Mouse (Mus musculus): ENCODE data around the gene Arpc4.
A peak's percentile ranks its signal among the peaks of the same experiment; 100 is the strongest.

Gene Arpc4

GRCm38 (mm10) chr6:113366639-113367038 is 11.3 kb upstream of the Arpc4 start:
- DNase-seq: no peak

GRCm38 (mm10) chr6:113367574-113367973 is 10.3 kb upstream of the Arpc4 start:
- DNase-seq: no peak

GRCm38 (mm10) chr6:113368124-113368523 is 9.8 kb upstream of the Arpc4 start:
- DNase-seq: no peak

- DNase-seq: no peak
Observed at GRCm38 (mm10) chr6:113368577-113368976, 9.3 kb upstream of the Arpc4 start.

- DNase-seq: peak in 1 of 2 experiments; percentile 24
Observed at GRCm38 (mm10) chr6:113370194-113370929, 7.6 kb upstream of the Arpc4 start.

- no peak for DNase-seq
Observed at GRCm38 (mm10) chr6:113373491-113373890, 4.4 kb upstream of the Arpc4 start.

- no peak for DNase-seq
Observed at GRCm38 (mm10) chr6:113377172-113377495, 781 bp upstream of the Arpc4 start.

GRCm38 (mm10) chr6:113379246-113379645 is 1.3 kb downstream of the Arpc4 start:
- DNase-seq: no peak

GRCm38 (mm10) chr6:113380480-113380879 is 2.6 kb downstream of the Arpc4 start:
- DNase-seq: peak; percentile 35 to 70

- no peak for DNase-seq
Observed at GRCm38 (mm10) chr6:113384351-113384927, 6.5 kb downstream of the Arpc4 start.

GRCm38 (mm10) chr6:113385160-113385714 is 7.3 kb downstream of the Arpc4 start:
- DNase-seq: no peak

GRCm38 (mm10) chr6:113386025-113386424 is 8.1 kb downstream of the Arpc4 start:
- DNase-seq: no peak

- no peak for DNase-seq
Observed at GRCm38 (mm10) chr6:113388960-113389359, 11.0 kb downstream of the Arpc4 start, which contains the start of gene Ttll3. TSS of gene Ttll3 (plus strand) at chr6:113389260.

- peak; percentile 19 to 53 for DNase-seq
Observed at GRCm38 (mm10) chr6:113390715-113391114, 12.8 kb downstream of the Arpc4 start.

- no peak for DNase-seq
Observed at GRCm38 (mm10) chr6:113392015-113392386, 14.1 kb downstream of the Arpc4 start.

GRCm38 (mm10) chr6:113392387-113393071 is 14.6 kb downstream of the Arpc4 start:
- peak; percentile 39 to 63 for DNase-seq

- DNase-seq: no peak
Observed at GRCm38 (mm10) chr6:113393951-113394350, 16.0 kb downstream of the Arpc4 start.

GRCm38 (mm10) chr6:113394811-113395210 is 16.9 kb downstream of the Arpc4 start:
- no peak for DNase-seq

GRCm38 (mm10) chr6:113395501-113395900 is 17.6 kb downstream of the Arpc4 start:
- no peak for DNase-seq

- DNase-seq: no peak
Observed at GRCm38 (mm10) chr6:113396270-113397030, 18.5 kb downstream of the Arpc4 start.

- no peak for DNase-seq
Observed at GRCm38 (mm10) chr6:113402094-113402493, 24.2 kb downstream of the Arpc4 start.

GRCm38 (mm10) chr6:113404649-113405448 is 26.9 kb downstream of the Arpc4 start:
- DNase-seq: peak; percentile 27 to 70

All from kidney, postnatal 25 days (tissue).